Mouse (Mus musculus) c-Kit-positive CD71-positive TER-119-negative erythroid progenitor cells, embryonic 14.5 days (primary cell): ENCODE results near the gene Ppcdc.

ENCODE experiments used
- DNase-seq: peaks from one replicate; pipeline ENCODE4 v3.0.0-alpha.2; 2013; ENCODE audit warnings: low read depth

The Ppcdc gene

GRCm38 (mm10) chr9:57354377-57355183 lies 85.3 kb downstream of the Ppcdc start:
- DNase-seq, result no peak

- DNase-seq, result peak; percentile 24
Observed at GRCm38 (mm10) chr9:57351277-57351676, 88.6 kb downstream of the Ppcdc start.

DNA sequence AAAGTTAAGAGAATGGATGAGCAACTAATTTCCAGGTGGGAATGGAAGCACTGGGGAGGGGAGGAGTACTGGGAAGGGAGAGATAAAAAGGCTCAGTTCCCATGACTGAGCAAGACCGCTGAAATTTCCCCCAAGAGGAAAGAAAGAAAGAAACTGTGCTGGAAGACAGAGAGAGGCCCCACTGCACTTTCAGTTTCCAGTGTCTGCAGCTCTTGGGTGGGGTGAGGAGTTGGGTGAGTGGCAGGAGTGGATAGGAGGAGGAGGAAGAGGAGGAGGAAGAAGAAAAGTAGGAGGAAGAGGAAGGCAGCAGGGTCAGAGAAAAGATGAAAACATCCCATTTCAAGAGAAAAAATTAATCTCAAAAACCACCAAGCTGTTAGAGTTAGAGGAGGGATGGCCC lies 94.0 kb downstream of the Ppcdc start:
- DNase-seq, result no peak

- DNase-seq, result no peak
Observed at GRCm38 (mm10) chr9:57343752-57344151, 96.2 kb downstream of the Ppcdc start.

DNA sequence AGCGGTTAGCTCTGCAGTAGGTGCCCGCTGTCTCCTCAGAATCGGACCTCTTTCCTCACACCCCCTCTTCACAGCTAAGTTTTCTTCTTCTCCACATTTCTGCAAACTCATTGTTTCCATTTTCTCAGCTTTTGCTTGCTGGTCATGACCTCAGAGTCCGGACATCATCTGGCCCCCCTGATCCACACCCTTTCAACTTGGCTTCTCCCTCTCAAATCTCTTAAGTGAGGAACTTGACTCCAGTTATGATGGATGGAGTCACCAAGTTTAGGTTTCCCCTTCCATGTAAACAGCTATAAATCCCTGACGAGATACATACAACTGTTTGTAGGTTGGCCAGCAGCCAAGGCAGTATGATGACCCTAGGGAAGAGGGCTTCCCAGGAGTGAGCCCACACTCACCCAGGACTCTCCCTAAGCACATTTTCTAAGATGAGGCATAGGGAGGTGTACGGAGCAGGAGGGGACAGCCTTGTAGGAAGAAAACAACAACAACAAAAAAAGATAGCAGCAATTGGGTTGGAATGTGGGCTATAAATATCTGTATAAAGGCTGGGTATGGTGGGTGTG lies 96.9 kb downstream of the Ppcdc start:
- DNase-seq, result no peak

DNA sequence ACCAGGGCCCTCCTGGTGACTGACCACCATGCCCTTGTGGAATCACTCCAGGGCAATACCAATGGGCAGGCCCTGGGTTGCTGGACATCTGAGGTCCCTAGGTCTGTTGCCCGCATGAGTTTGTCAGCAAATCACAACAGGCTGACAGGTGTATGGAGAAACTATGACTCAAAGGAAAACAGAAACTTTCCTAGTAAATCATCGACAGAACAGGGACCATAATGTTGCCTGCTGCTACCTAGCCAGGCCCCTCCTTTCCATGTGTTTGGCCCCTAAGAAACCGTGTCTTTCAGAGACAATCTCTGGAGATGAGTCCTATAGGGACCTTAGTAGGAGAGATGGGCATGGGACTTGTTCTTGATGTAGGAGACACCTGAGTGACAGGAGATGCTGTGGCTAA lies 97.7 kb downstream of the Ppcdc start:
- no peak for DNase-seq

DNA sequence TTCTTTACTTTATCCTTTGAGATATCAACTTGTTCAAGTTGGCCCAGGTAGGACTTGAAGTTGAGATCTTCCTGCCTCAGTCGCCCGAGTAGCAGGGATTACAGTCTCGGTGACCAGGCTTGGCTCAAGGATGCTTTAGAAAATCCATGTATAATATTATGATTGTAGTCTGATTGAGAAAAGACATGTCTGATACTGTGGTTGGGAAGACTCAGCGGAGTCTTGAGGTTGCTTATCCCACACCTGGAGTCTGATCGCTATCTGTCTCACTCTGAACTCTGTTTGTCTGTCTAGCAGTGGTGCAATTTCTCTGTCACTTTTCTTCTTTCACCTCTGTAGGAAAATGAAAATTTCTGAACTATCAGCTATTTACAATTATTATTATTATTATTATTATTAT lies 99.6 kb downstream of the Ppcdc start:
- no peak for DNase-seq

DNA sequence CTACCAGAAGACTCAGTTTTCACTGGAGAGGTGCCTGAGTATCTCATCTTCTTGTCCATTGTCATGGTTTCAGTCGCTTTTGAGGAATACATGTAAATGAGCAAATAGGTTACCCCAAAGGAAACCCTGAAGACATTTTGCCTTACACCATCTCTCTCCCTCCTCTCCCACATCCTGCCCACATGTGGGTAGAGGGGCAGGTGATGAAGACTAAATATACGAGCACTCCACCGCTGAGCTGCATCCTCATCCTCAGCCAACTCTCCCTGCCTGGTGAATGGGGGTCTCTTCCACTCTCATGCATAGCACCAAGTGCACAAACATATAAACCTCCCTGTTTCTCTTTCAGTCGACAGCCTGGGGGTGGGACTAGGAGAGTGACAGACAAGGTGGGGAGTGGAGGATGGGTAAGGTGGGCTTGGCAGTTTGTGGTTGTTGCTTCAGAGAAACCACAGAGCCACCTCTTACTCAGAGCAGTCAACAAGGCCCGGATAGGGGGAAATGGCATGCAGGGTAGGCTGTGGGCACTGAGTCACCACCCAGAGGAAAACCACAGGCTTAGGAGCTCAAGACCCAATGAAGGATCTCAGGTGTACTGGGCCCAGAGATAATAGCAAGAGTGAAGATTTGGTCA lies 100.2 kb downstream of the Ppcdc start:
- DNase-seq, result no peak

DNA sequence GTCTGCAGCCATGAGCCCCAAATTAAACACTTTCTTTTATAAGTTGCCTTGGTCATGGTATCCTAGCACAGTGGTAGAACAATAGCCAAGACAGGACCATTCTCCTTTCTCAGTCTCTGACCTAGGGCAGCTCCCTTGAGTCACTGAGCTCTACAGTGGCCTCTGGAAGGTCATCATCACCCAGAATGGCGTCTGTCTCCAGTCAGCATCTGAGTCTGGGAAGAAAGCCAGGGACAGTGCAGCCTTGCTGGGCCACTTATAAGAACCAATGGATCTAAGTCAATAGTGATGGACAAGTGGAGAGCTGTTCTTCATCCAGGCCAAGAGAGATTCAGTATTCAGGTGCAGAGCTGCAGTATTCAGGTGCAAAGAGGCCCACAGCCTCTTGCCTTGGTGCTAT lies 101.2 kb downstream of the Ppcdc start:
- DNase-seq, result no peak
